Mouse (Mus musculus) heart, postnatal 10 days (tissue): ENCODE measurements around the gene Rnase12. TPM values are rescaled to one million over a fixed set of nuclear protein-coding genes. Genes with fewer than 3 reads are reported as not detected.

Experiments
- DNase-seq, 2 experiments: peaks; one replicate each; pipeline ENCODE4 v3.0.0; 2021
- intact Hi-C: fragments of 180-260 bp; cut with DNase I; formaldehyde crosslinking; loops from one replicate; pipeline ENCODE4 v1.15.1; 2025
- total RNA-seq, 2 experiments: library from RNA; stranded (reverse); gene quantifications; 2 replicates each; pipeline ENCODE4 v1.2.3; 2021

Gene Rnase12
- total RNA-seq, 2 experiments from 2014 or later = not detected

GRCm38 (mm10) chr14:51087762-51088161 lies 30.3 kb upstream of the Rnase12 start:
- intact Hi-C loops = loop anchor here (2.0 kb wide), 1 partner anchor 281 kb away; the partner anchor contains the start of genes Ccnb1ip1 and Parp2
- no peak for DNase-seq

GRCm38 (mm10) chr14:51085911-51086310 lies 28.4 kb upstream of the Rnase12 start:
- intact Hi-C loops = no loop called here

GRCm38 (mm10) chr14:51085086-51085485 lies 27.6 kb upstream of the Rnase12 start:
- intact Hi-C loops = no loop called here
- DNase-seq = no peak

More at GRCm38 (mm10) chr14:51085911-51086310, 28.4 kb upstream of the Rnase12 start:
- no peak for DNase-seq

GRCm38 (mm10) chr14:51083805-51084204 lies 26.3 kb upstream of the Rnase12 start:
- intact Hi-C loops = no loop called here
- DNase-seq = no peak

GRCm38 (mm10) chr14:51082599-51083581 lies 25.4 kb upstream of the Rnase12 start:
- intact Hi-C loops = no loop called here
- DNase-seq = peak; percentile 64 to 67

- DNase-seq = no peak
- intact Hi-C loops = no loop called here
These were observed 23.6 kb upstream of the Rnase12 start for GRCm38 (mm10) chr14:51081035-51081434.

GRCm38 (mm10) chr14:51079180-51079579 lies 21.7 kb upstream of the Rnase12 start:
- DNase-seq = no peak
- intact Hi-C loops = no loop called here

GRCm38 (mm10) chr14:51074335-51074734 lies 16.9 kb upstream of the Rnase12 start, which contains the start of gene Olfr750:
TSS of gene Olfr750 (minus strand) at chr14:51074435.
- intact Hi-C loops = no loop called here
- DNase-seq = no peak

- intact Hi-C loops = no loop called here
- peak in 1 of 2 experiments; percentile 47 for DNase-seq
These were observed 12.2 kb upstream of the Rnase12 start for GRCm38 (mm10) chr14:51069617-51070016.

- intact Hi-C loops = no loop called here
- no peak for DNase-seq
These were observed 11.5 kb upstream of the Rnase12 start for GRCm38 (mm10) chr14:51068956-51069355.

- intact Hi-C loops = loop anchor here (5.0 kb wide), 2 partner anchors 103 to 128 kb away; partner anchors contain the start of genes Pip4p1, Pnp and Pnp2
- no peak for DNase-seq
These were observed 3.3 kb upstream of the Rnase12 start for GRCm38 (mm10) chr14:51060761-51061160.

- intact Hi-C loops = no loop called here
These were observed 2.9 kb downstream of the Rnase12 start for GRCm38 (mm10) chr14:51054243-51055237.

GRCm38 (mm10) chr14:51053176-51053575 lies 4.3 kb downstream of the Rnase12 start:
- intact Hi-C loops = no loop called here
- DNase-seq = no peak

More at GRCm38 (mm10) chr14:51054243-51055237, 2.9 kb downstream of the Rnase12 start:
- DNase-seq = no peak

- intact Hi-C loops = no loop called here
- DNase-seq = no peak
These were observed 5.5 kb downstream of the Rnase12 start for GRCm38 (mm10) chr14:51051941-51052340.

GRCm38 (mm10) chr14:51050063-51050462 lies 7.4 kb downstream of the Rnase12 start, which contains the start of gene Rnase11:
TSS of gene Rnase11 (minus strand) at chr14:51050163.
- intact Hi-C loops = no loop called here
- no peak for DNase-seq

GRCm38 (mm10) chr14:51047846-51048245 lies 9.6 kb downstream of the Rnase12 start:
- intact Hi-C loops = no loop called here
- DNase-seq = no peak

- intact Hi-C loops = no loop called here
- no peak for DNase-seq
These were observed 15.7 kb downstream of the Rnase12 start, which contains the start of gene Rnase9 for GRCm38 (mm10) chr14:51041769-51042168. TSS of gene Rnase9 (minus strand) at chr14:51041869.

GRCm38 (mm10) chr14:51036214-51036613 lies 21.2 kb downstream of the Rnase12 start:
- intact Hi-C loops = no loop called here
- no peak for DNase-seq

GRCm38 (mm10) chr14:51035206-51035605 lies 22.3 kb downstream of the Rnase12 start:
- no peak for DNase-seq
- intact Hi-C loops = no loop called here

- no peak for DNase-seq
- intact Hi-C loops = no loop called here
These were observed 29.9 kb downstream of the Rnase12 start for GRCm38 (mm10) chr14:51027387-51028155.
